Mouse (Mus musculus): ENCODE measurements around the gene Col11a1. TPM values are rescaled to one million over a fixed set of nuclear protein-coding genes. Genes with fewer than 3 reads are reported as not detected.

Gene Col11a1
- polyA plus RNA-seq, 1 experiment from 2014 or later: 5.4 TPM

DNA sequence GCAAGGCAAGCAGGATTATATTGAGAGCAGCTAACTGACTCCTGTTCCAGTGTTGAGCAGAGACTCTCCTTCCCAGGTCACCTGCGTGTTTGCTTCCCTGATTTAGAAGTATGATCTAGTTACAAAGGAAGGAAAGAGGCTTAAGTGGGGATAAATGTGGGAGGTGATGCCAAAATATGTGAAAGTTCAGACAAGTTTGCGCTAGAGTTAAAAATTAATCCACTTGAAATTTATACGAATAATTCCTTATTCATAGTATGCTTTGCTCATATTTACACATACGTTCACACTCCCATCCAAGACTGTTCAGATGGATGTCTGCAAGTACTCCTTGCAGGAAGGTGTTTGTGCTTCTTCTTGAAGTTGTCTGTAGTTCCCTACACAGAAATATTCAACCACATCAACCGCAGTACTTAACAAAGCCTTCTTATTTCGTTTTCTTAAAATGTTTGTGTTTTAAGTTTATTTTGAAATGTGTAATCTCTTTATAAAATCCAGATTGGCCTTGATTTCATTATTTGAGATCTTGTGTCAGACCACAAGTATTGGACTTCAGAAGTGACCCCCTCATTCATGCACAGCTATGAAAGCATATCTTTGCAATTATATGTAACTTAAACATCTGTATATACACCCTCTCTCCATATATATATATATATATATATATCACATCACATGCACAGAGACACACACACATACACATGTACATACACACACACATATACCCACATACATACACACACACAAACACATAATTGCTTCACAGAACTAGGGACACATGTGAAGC lies 167.8 kb downstream of the Col11a1 start:
- WGBS: 80% methylated on average over 6 of the region's 6 CpGs
- Histone ChIP-seq H3K4me1 (replicated peaks) (no peaks in the 10 kb centered on the region), H3K9me3 (no peaks in the 10 kb centered on the region), H3K27ac (no peak overlapping the region), H3K4me2 (replicated peaks) (no peak overlapping the region), H3K27me3 (replicated peaks) (no peaks in the 10 kb centered on the region), H3K36me3 (no peaks in the 10 kb centered on the region), H3K9ac (no peak overlapping the region), H3K4me3 (replicated peaks) (no peak overlapping the region)
- no peak for ATAC-seq

DNA sequence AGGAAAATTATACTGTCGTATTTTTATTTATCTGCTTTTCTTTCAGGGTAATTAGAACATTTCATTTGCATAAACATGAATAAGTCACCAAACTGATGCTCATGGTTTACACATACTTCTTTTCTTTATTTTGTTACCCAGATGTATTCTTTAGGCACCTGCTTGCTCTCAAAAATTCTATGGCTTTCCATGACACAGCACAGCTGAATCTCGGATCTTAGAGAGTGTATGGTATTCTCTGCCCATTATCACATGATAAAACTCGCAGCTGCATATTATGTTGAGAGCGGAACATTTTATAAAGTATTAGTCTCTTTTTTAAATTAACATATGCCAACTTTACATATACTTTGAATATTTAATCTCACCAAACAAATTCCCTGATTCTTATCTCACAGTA lies 181.9 kb downstream of the Col11a1 start:
- H3K9me3 ChIP-seq: no peaks in the 10 kb centered on the region
- H3K4me3 ChIP-seq (replicated peaks): no peak overlapping the region
- H3K27ac ChIP-seq: no peak overlapping the region
- no peak for ATAC-seq
- no peaks in the 10 kb centered on the region for H3K27me3 ChIP-seq (replicated peaks)
- no peaks in the 10 kb centered on the region for H3K4me1 ChIP-seq (replicated peaks)
- H3K9ac ChIP-seq: no peak overlapping the region
- WGBS: 89% methylated on average over 4 of the region's 4 CpGs
- no peaks in the 10 kb centered on the region for H3K36me3 ChIP-seq
- H3K4me2 ChIP-seq (replicated peaks): no peak overlapping the region

DNA sequence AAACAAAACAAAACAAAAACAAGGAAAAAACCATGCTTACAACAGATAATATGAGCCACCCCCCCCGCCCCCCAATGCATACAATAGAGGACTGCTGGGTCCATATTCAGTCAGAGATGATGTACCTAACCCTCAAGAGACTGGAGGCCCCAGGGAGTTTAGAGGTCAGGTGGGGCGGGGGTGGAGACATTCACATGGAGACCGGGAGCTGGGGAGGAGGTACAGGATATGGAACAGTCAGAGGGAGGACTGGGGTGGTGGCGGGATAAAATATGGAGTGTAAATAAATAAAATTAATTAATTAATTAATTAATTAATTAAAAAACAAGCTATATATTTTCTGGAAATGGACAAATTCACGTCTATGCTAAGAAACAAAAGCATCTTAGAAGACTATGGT lies 185.8 kb downstream of the Col11a1 start:
- no peaks in the 10 kb centered on the region for H3K4me1 ChIP-seq (replicated peaks)
- no peaks in the 10 kb centered on the region for H3K36me3 ChIP-seq
- no peak overlapping the region for H3K4me3 ChIP-seq (replicated peaks)
- no peak for ATAC-seq
- H3K9ac ChIP-seq: no peak overlapping the region
- no peak overlapping the region for H3K27ac ChIP-seq
- H3K4me2 ChIP-seq (replicated peaks): no peak overlapping the region
- no peaks in the 10 kb centered on the region for H3K9me3 ChIP-seq
- H3K27me3 ChIP-seq (replicated peaks): no peaks in the 10 kb centered on the region
- 77% methylated on average over 5 of the region's 5 CpGs for WGBS

DNA sequence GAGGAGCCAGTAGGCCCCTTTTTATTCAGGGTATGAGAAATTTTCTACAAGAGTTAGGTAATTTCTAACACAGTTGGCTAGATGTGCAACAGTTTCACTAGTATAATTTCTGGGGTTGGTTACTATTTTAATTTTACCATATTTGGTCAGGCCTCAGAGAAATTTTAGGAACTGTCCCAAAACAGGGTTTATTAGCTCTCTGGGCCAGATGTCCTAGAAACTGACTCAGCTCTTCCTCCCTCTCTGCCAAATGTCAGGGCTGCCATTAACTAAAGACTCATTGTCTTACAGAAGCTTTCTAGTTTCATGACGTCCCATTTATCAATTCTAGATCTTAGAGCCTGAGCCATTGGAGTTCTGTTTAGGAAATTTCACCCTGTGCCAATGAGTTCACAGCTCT lies 199.2 kb downstream of the Col11a1 start:
- Histone ChIP-seq H3K9ac (no peak overlapping the region), H3K4me2 (replicated peaks) (no peak overlapping the region), H3K27ac (no peak overlapping the region), H3K36me3 (no peaks in the 10 kb centered on the region), H3K27me3 (replicated peaks) (no peaks in the 10 kb centered on the region), H3K9me3 (no peaks in the 10 kb centered on the region), H3K4me3 (replicated peaks) (no peak overlapping the region), H3K4me1 (replicated peaks) (no peaks in the 10 kb centered on the region)
- WGBS: 66% methylated on average over 1 of the region's 1 CpGs
- ATAC-seq: no peak
